Mouse (Mus musculus) spleen, adult 2 months (tissue): ENCODE data around the gene 1700007K13Rik.

Experiments
- CTCF ChIP-seq: fragments of 200-500 bp; IDR thresholded peaks from 2 replicates; pipeline ENCODE4 v1.5.1; 2011; ENCODE audit warnings: mild to moderate bottlenecking, inconsistent platforms; ENCODE audit not compliant: insufficient read depth, insufficient read length, insufficient replicate concordance; ENCODE audit errors: extremely low read depth
- POLR2A ChIP-seq: fragments of 200-500 bp; IDR thresholded peaks from 2 replicates; pipeline ENCODE4 v1.6.1; 2011; ENCODE audit warnings: low read depth, low read length, inconsistent platforms

DNA sequence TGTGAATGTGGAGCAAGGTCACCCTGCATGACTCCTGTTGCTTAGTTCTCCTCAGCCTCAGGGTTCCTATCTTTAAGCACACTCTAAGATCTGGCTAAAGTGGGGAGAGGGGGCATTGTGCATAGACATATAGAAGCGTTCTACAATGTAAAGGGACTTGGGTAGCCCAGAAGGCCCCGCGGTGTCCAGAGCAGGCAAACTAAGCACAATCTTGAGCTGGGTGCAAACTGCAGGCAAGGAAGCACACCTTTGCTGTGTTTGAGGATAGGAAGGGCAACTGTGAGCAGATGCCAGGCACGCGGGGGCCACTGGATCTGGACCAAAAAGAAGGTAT lies 20.0 kb downstream of the 1700007K13Rik start:
- no peak for TF ChIP-seq POLR2A
- TF ChIP-seq CTCF = no peak
